Mouse (Mus musculus) megakaryocyte, embryonic 14.5 days (primary cell): ENCODE measurements around the gene Car8.

ENCODE experiments used
- FLI1 ChIP-seq: IDR thresholded peaks from 2 replicates; pipeline ENCODE4 v1.6.1; 2012; ENCODE audit warnings: low read length, inconsistent platforms, mixed read lengths
- GATA1 ChIP-seq: IDR thresholded peaks from 3 replicates; pipeline ENCODE4 v1.6.1; 2012; ENCODE audit warnings: mixed read lengths, low read length, inconsistent platforms, borderline replicate concordance

GRCm38 (mm10) chr4:8198033-8198432 is 40.8 kb downstream of the Car8 start:
- TF ChIP-seq GATA1: no peak
- no peak for TF ChIP-seq FLI1
